Mouse (Mus musculus): Measurements from ENCODE around the gene Plekha5. TPM values are rescaled to one million over a fixed set of nuclear protein-coding genes. Genes with fewer than 3 reads are reported as not detected.

Gene Plekha5
- 1.8 and 2.2 TPM in 2 replicates for total RNA-seq (2015)
- total RNA-seq (2017) = 2.6 and 4.8 TPM in 2 replicates

- ATAC-seq (ENCODE audit: poor library complexity, severe bottlenecking) = peak; percentile 70
Measured at GRCm38 (mm10) chr6:140423846-140424200, at the start of gene Plekha5. TSS of gene Plekha5 (plus strand) at chr6:140424054.

DNA sequence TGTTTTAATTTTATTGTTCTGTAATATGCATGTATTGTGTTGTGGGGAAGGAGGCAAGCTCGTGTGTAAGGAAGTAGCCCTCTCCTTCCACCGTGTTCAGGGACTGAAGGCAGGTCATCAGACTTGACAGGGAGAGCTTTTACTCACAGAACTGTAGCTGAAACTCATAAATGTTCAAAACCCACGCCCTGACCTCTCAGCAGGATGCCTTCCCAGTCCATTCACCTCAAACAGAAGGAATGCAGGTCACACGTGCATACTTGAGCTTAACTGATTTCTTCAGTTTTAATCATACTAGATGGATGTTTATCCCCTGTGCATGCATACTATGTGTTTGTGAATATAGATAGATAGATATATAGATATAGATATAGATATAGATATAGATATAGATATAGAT, 48.2 kb upstream of the Plekha5 start:
- no peak for ATAC-seq (ENCODE audit: poor library complexity, severe bottlenecking)

- ATAC-seq (ENCODE audit: poor library complexity, severe bottlenecking) = no peak
Measured at GRCm38 (mm10) chr6:140380588-140380987, 43.3 kb upstream of the Plekha5 start.

- no peak for ATAC-seq (ENCODE audit: poor library complexity, severe bottlenecking)
Measured at GRCm38 (mm10) chr6:140381162-140381561, 42.7 kb upstream of the Plekha5 start.

DNA sequence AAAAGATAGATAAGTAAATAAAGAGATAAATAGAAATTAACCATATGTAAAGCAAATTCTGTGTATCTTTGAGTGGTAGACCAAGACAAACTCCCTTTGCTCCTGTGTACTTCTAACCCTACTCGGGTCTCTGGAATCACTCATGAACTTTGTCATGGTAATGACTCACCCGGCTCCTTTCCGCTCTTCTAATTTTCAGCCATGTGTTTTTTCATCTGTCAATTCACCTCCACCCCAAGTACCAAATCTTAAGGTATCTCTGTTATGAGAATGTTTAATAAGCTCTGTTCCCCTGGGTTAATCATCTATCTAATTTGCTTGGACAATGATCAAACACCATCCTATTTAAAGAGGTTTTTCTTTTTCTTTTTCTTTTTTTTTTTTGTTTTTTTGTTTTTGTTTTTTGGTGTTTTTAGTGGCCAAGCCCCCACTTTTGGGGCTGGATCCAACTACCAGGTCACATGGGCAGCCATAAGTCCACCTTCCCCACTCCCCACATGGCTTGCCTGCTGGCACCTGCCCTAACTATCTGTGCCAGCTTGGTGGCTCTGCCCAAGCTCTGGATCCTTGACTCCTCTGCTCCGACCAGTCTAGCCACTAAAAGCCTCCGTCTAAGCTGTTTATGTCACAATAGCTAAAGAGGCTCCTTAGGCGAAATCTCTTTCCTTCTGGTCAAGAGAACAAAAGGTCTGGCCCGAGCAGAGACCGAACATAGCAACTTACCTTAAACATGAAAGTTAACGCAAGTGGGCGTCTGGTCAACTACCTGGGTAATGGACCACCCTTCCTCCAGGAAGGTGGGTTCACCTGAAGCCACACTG, 40.1 kb upstream of the Plekha5 start:
- no peak for ATAC-seq (ENCODE audit: poor library complexity, severe bottlenecking)

DNA sequence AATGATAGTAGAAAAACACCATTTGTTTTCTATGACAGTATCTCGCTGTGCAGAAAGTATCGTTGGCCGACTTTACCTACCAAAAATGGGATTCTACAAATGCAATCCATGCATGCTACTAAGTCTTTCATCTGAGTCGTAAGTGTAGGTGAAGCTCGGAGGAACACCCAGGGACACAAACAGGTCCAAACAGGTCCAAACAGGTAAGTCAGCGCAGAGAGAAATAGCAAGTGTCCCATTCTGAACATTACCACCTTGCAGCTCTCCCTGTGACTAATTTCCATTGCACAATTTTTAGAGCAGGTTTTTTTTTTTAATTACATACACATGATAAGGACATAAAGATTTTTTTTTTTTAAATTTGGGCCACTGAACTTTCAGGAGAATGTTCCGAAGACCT, 27.2 kb upstream of the Plekha5 start:
- no peak for ATAC-seq (ENCODE audit: poor library complexity, severe bottlenecking)

DNA sequence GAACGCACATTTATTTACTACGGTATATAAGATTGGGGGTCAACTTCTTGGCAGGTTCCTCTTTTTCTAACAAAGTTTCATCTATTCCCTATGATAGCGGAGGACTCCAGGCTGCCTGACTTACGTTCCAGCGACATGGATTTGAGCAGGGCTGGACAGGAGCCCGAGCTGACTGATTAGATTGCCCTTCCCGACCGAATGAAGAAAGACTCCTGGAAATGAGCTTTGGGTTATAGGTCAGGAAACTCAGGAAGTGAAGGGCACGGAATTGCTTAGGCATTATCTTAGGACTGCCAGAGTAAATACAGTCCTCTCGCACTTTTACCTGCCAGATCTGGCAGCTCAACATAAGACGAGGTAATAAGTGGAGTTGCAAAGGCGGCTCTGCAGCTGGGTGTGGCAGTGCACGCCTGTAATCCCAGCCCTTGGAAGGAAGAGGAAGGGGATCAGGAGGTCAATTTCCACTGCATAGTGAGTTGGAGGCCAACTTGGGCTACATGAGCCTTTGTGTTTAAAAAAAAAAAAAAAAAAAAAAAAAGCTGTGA, 21.0 kb upstream of the Plekha5 start:
- ATAC-seq (ENCODE audit: poor library complexity, severe bottlenecking) = no peak

GRCm38 (mm10) chr6:140411996-140412395, 11.9 kb upstream of the Plekha5 start:
- no peak for ATAC-seq (ENCODE audit: poor library complexity, severe bottlenecking)

DNA sequence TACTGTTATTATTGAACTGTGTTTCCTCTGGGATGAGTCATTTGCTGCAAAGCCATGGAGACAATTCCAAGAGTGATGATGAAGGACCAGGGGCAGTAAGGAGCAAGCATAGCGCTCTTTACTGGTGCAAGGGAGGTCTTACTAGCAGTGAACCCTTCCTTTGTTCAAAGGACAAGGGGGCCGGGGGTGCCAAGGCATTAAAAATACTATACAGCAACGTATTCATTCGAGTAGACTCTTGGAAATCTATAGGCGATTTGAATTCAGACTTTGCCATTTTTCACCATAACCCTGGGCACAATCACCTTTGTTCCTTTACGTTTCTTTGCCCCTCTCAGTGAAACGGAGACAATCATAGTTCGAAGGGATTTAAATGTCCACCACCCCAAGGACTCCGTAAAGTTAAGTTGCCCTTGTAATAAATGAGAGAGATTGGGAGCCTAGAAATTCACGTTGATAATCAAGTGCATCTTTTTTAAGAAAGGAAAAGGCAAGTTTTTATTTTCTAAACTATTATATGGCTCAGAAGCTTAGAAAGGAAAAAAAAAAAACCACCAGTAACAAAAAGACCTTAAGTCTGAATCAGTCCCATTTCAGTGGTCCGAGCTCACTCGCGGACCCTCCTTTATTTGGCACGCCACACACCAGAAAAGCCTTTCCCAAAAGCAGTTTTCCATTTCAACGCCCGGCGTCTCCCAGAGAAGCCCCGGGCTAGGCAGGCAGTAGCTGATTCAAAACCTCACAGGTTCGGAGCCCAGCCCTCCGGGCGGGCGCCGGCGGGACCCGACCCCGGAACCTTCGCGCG, 611 bp upstream of the Plekha5 start:
- ATAC-seq (ENCODE audit: poor library complexity, severe bottlenecking) = no peak

GRCm38 (mm10) chr6:140424201-140424990, 542 bp downstream of the Plekha5 start:
- peak; percentile 45 for ATAC-seq (ENCODE audit: poor library complexity, severe bottlenecking)

DNA sequence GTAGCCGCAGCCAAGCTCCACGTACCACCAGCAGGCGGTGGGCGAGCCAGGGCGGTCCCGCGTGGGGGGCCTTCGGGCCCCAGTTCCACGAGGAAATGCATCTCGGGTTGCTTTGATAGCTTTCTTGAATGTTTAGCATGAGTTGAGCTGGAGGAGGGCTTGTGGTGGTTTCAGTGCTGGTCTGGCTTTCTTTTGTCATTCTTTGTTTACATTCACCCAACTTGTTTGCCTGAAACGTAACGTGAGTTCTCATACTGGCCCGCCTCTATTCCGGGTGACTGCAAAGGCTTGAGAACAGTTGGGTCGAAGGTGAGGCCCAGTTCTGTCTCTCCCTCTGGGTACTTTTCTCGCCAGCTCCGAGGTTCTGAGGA, 1.1 kb downstream of the Plekha5 start:
- peak; percentile 30 for ATAC-seq (ENCODE audit: poor library complexity, severe bottlenecking)

GRCm38 (mm10) chr6:140429236-140429635, 5.4 kb downstream of the Plekha5 start:
- ATAC-seq (ENCODE audit: poor library complexity, severe bottlenecking) = no peak

- ATAC-seq (ENCODE audit: poor library complexity, severe bottlenecking) = no peak
Measured at GRCm38 (mm10) chr6:140432363-140432762, 8.5 kb downstream of the Plekha5 start.

- ATAC-seq (ENCODE audit: poor library complexity, severe bottlenecking) = peak; percentile 67
Measured at GRCm38 (mm10) chr6:140443374-140443773, 19.5 kb downstream of the Plekha5 start.

GRCm38 (mm10) chr6:140444147-140444546, 20.3 kb downstream of the Plekha5 start:
- ATAC-seq (ENCODE audit: poor library complexity, severe bottlenecking) = no peak

DNA sequence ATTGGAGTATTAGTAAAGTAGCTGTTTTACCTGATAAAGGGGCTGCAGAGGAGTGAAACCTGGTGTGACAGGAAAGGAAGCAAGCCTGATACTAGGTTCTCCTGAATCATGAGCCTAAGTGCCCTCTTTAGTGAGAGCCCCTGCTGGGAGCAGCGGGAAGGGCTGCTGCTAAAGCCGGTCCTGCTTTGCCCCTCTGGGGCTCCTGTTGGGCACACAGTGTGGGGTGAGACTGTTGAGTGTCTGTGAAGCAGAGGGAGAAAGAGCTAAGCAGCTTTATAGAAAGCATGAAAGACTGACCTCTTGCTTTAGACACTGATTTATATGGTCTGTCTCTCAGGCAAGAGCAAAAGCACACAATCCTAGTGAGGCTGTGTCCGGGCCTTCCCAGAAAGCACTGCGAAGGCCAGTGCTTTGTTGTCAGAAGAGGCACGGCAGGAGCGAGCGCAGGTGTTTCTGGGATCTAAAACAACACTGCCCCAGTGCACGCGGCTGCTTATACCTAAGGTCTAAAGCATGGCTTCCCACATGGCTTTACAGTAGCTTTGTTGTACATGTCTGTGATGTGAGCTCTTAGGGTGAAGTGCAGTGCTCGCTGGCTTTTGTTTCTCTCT, 21.1 kb downstream of the Plekha5 start:
- ATAC-seq (ENCODE audit: poor library complexity, severe bottlenecking) = no peak

DNA sequence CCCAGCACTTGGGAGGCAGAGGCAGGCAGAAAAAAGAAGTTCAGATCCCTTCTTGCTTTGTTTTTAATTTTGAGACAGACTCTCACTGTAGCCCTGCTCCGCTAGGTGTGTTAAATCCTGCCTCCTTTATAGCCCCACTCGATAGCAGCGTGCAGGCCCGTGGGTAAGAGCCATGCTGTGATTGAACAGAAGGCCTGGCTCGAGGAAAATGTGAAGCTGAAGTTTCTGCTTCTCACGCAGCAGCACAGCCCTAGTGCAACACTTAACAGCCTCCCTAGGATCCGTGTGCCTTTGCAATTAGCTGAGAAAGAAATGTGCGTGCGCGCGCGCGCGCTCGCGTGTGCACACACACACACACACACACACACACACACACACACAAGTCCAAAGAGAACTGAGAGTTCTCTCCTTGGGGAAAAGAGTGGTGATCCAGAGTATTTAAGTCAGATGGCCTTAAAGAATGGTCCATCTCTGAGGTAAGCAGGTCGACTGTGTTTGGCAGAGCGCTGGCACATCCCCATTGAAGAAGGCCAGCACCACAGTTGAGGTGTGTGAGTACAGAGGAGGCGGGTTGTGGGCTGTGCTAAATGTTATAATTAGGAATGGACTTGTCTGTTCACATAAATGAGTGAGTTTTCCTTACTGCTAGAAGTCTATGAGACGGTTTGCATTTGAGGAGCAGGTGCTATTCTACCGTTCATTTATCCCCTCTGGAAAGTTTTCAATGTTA, 24.3 kb downstream of the Plekha5 start:
- ATAC-seq (ENCODE audit: poor library complexity, severe bottlenecking) = no peak

DNA sequence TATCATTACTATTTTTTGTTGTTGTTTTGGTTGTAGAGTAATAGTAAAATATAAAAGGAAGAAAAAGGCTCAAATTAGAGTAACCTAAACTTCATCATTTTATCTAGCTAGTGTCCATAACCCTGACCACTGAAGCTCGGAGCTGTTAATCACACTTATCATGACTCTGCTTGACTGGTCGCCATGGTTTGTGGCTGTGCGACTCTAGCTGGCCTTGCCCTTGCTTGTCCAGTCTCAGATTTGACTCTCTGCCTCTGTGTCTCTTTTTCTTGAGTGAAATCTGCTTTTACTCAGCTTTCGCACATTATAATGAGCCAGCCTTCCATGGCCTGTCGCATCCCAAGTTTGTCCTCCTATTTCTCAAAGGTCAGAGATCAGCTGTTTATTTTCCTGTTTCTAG, 26.8 kb downstream of the Plekha5 start:
- no peak for ATAC-seq (ENCODE audit: poor library complexity, severe bottlenecking)

DNA sequence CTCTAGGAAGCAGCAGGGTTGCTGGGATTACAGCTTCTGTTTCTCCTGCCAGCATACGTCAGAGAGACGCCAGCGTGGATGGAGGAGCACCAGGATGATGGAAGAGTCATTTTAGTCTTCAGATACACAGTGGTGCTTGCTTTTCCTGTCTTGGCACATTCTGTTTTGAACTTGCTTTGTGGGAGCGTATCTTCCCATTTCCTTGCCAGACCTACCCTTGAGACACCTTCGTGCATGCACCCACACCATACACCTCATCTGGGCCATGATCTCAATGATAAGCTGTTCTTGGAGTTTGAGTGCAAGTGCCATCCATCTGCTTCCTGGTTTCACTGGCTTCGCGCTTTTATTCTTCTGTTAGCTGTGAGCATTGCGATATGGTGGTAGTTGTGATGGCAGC, 28.9 kb downstream of the Plekha5 start:
- ATAC-seq (ENCODE audit: poor library complexity, severe bottlenecking) = no peak

DNA sequence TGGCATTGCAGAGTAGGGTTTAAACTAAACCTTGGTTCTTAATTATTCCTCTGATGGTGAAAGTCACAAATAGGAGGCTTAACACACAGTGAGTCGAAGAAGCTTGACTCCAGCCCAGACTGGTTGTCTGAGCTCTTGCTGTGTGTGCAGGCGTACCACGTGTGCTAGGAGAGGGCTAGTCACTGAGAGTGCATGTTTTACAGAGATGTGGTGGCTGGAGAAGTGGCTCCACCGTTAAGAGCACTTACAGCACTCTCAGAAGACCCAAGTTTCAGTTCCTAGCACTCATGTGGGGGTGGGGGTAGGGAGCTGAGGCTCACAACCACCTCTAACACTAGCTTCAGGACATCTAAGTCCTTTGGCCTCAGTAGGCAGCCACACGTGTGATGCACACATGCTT, 29.6 kb downstream of the Plekha5 start:
- ATAC-seq (ENCODE audit: poor library complexity, severe bottlenecking) = no peak
